Mouse (Mus musculus): ENCODE data around the gene Kcnip3. TPM values are rescaled to one million over a fixed set of nuclear protein-coding genes. Genes with fewer than 3 reads are reported as not detected.

The Kcnip3 gene
- polyA plus RNA-seq, 1 experiment from 2014 or later, result 4.6 TPM

DNA sequence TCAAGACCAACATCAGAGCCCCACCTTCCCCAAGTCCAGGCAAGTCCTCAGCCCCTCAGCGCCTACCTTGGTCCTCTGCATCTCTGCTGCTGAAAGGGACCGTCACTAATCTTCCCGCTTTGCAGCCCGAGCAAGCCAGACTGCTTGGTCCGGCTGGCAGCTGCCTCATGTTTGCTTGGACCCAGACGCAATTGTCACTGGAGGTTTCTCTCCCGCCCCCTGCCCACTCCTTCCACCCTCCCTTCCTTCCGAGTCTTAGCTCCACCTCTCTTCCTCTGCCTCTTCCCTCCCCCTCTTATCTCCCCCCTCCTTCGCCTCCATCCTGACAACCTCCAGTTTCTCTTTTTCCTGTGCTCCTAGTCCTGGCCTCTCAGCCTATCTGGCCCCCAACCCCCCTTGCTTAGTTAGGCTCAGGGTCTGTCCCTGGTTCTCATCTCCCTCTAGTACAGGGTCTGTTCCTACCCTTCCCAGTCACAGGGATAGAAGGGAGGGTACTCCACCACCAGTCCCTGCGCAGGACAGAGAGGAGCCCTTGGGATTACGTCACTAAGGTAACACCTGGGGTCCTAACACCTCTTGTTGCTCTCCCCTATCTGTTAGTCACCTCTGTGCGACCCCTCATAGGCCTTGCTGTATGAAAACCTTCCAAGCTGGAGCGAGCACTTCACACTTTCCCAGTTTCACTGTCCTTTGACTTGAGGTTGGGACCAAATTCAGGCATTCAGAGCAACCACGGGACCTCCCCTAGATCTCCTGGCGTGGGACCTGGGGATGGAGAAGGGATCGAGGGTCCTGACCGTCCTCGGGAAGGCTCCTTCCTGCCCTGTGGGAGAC, 505 bp downstream of the Kcnip3 start:
- Histone ChIP-seq H3K4me1 (replicated peaks; ENCODE audit: control insufficient read depth, insufficient read depth, low read length) (peaks cover 10% of the 10 kb centered on the region; the same call in 1 of the 2 replicates), H3K4me3 (ENCODE audit: low read depth, low read length) (peak overlapping the region; percentile 36), H3K9me3 (ENCODE audit: control insufficient read depth, low read length) (no peaks in the 10 kb centered on the region), H3K36me3 (ENCODE audit: control insufficient read depth, insufficient read depth, low read length) (no peaks in the 10 kb centered on the region), H3K9ac (ENCODE audit: low read length) (peak overlapping the region; percentile 66), H3K4me2 (ENCODE audit: low read depth, low read length, severe bottlenecking) (peak overlapping the region; percentile 77), H3K27ac (ENCODE audit: low read depth, low read length) (peak overlapping the region; percentile 53; the same call in 1 of the 2 replicates), H3K27me3 (ENCODE audit: control insufficient read depth, insufficient read depth, low read length) (no peaks in the 10 kb centered on the region)
- ATAC-seq (replicated peaks; ENCODE audit: low FRiP score) (peak; percentile 79), DNase-seq (ENCODE audit: low spot score) (peak; percentile 73)
- 1% methylated on average over 18 of the region's 18 CpGs for WGBS

DNA sequence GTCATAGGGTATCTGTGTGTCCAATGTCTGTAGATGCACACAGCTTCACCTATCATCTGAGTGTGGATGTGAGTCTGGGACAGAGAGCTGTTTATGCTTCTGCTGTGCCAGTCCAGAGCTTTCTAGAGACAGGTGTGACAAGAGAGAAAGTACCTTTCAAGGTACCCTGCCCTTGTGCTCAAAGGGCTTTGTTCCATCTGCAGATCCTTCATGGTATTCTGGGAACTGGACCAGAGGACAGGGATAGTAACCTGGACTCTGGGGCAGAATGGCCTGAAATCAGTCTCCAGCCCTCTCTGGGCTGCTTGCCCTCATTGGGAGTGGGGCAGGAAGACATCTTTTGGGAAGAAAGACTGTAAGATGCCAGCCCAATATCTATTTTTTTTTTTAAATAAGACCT, 1.8 kb downstream of the Kcnip3 start:
- H3K36me3 ChIP-seq (ENCODE audit: control insufficient read depth, insufficient read depth, low read length), result no peaks in the 10 kb centered on the region
- H3K9me3 ChIP-seq (ENCODE audit: control insufficient read depth, low read length), result no peaks in the 10 kb centered on the region
- no peak overlapping the region for H3K27ac ChIP-seq (ENCODE audit: low read depth, low read length)
- no peaks in the 10 kb centered on the region for H3K27me3 ChIP-seq (ENCODE audit: control insufficient read depth, insufficient read depth, low read length)
- H3K4me1 ChIP-seq (replicated peaks; ENCODE audit: control insufficient read depth, insufficient read depth, low read length), result peaks cover 10% of the 10 kb centered on the region; the same call in 1 of the 2 replicates
- ATAC-seq (replicated peaks; ENCODE audit: low FRiP score), result no peak
- no peak overlapping the region for H3K9ac ChIP-seq (ENCODE audit: low read length)
- H3K4me3 ChIP-seq (ENCODE audit: low read depth, low read length), result 0 out of 2 replicates have a peak overlapping the region, but pooled peaks have one; percentile 36
- no peak overlapping the region for H3K4me2 ChIP-seq (ENCODE audit: low read depth, low read length, severe bottlenecking)
- DNase-seq (ENCODE audit: low spot score), result no peak

DNA sequence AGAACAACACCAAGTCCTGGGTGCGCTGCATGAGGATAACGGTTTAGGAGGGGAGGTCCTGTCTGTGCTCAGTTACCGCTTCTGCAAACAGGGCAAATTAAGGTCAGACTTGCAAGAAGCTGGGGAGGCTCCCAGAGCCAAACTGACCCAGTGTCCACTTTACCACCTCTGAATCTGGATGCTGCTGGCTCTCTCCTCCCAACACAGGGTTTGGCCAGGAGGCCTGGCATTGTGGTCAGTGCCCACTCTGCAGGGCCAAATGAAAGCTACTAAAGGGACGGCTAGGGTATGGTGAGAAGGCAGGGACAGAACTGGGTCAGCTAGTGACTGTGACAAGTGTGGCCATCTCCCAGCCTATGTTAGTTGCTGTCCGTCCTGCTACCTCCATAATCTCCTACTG, 2.6 kb downstream of the Kcnip3 start:
- ATAC-seq (replicated peaks; ENCODE audit: low FRiP score) (no peak), DNase-seq (ENCODE audit: low spot score) (no peak)
- H3K27me3 ChIP-seq (ENCODE audit: control insufficient read depth, insufficient read depth, low read length), result no peaks in the 10 kb centered on the region
- H3K27ac ChIP-seq (ENCODE audit: low read depth, low read length), result no peak overlapping the region
- 80% methylated on average over 5 of the region's 5 CpGs for WGBS
- H3K4me1 ChIP-seq (replicated peaks; ENCODE audit: control insufficient read depth, insufficient read depth, low read length), result peaks cover 10% of the 10 kb centered on the region; the same call in 1 of the 2 replicates
- H3K9me3 ChIP-seq (ENCODE audit: control insufficient read depth, low read length), result no peaks in the 10 kb centered on the region
- H3K4me3 ChIP-seq (ENCODE audit: low read depth, low read length), result no peak overlapping the region
- no peak overlapping the region for H3K4me2 ChIP-seq (ENCODE audit: low read depth, low read length, severe bottlenecking)
- no peaks in the 10 kb centered on the region for H3K36me3 ChIP-seq (ENCODE audit: control insufficient read depth, insufficient read depth, low read length)
- H3K9ac ChIP-seq (ENCODE audit: low read length), result no peak overlapping the region

DNA sequence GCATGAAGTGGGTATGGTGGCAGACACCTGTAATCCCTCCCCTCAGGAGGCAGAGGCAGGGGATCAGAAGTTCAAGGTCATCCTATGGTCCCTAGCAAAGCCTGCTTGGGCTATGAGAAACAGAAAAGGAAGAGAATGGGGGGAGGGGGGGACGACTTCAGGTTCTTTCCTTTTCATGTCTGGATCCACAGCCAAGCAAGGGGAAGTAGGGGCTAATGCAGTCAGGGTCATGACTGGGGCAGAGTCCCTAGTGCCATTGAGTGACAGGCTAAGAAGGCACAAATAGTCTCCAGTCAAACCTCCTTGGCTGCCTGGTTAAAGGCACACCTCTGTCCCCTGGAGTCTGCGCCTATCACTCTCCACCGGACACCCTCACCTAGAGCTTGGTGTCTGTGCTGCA, 3.1 kb downstream of the Kcnip3 start:
- no peak overlapping the region for H3K4me2 ChIP-seq (ENCODE audit: low read depth, low read length, severe bottlenecking)
- no peak for ATAC-seq (replicated peaks; ENCODE audit: low FRiP score)
- H3K9me3 ChIP-seq (ENCODE audit: control insufficient read depth, low read length), result no peaks in the 10 kb centered on the region
- no peak overlapping the region for H3K27ac ChIP-seq (ENCODE audit: low read depth, low read length)
- no peaks in the 10 kb centered on the region for H3K36me3 ChIP-seq (ENCODE audit: control insufficient read depth, insufficient read depth, low read length)
- H3K27me3 ChIP-seq (ENCODE audit: control insufficient read depth, insufficient read depth, low read length), result no peaks in the 10 kb centered on the region
- H3K9ac ChIP-seq (ENCODE audit: low read length), result no peak overlapping the region
- no peak overlapping the region for H3K4me3 ChIP-seq (ENCODE audit: low read depth, low read length)
- no peak for DNase-seq (ENCODE audit: low spot score)
- peaks cover 10% of the 10 kb centered on the region; the same call in 1 of the 2 replicates for H3K4me1 ChIP-seq (replicated peaks; ENCODE audit: control insufficient read depth, insufficient read depth, low read length)
- WGBS, result 84% methylated on average over 3 of the region's 3 CpGs

DNA sequence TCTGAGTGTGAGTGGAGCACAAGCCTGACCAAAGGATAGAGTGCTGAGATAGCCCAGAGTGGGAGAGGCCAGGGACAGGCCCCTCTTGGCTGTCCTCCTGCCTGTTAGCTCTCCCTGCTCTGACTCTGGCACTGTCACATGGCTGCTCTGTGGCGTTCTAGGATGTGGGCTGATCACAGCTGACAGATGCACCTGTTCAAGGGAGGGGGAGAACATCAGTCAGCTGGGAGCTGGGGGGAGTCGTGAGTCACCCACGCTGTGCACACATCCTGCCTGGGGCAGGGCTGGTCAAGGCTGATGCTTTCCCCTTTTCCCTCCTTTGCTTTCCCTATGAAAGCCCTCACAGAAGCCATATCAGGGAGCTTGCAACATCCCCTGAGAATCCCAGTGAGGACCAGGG, 3.6 kb downstream of the Kcnip3 start:
- no peaks in the 10 kb centered on the region for H3K36me3 ChIP-seq (ENCODE audit: control insufficient read depth, insufficient read depth, low read length)
- H3K9ac ChIP-seq (ENCODE audit: low read length), result no peak overlapping the region
- no peaks in the 10 kb centered on the region for H3K9me3 ChIP-seq (ENCODE audit: control insufficient read depth, low read length)
- H3K27me3 ChIP-seq (ENCODE audit: control insufficient read depth, insufficient read depth, low read length), result no peaks in the 10 kb centered on the region
- DNase-seq (ENCODE audit: low spot score), result no peak
- ATAC-seq (replicated peaks; ENCODE audit: low FRiP score), result no peak
- H3K27ac ChIP-seq (ENCODE audit: low read depth, low read length), result no peak overlapping the region
- H3K4me2 ChIP-seq (ENCODE audit: low read depth, low read length, severe bottlenecking), result no peak overlapping the region
- WGBS, result 73% methylated on average over 3 of the region's 3 CpGs
- peaks cover 10% of the 10 kb centered on the region; the same call in 1 of the 2 replicates for H3K4me1 ChIP-seq (replicated peaks; ENCODE audit: control insufficient read depth, insufficient read depth, low read length)
- no peak overlapping the region for H3K4me3 ChIP-seq (ENCODE audit: low read depth, low read length)

DNA sequence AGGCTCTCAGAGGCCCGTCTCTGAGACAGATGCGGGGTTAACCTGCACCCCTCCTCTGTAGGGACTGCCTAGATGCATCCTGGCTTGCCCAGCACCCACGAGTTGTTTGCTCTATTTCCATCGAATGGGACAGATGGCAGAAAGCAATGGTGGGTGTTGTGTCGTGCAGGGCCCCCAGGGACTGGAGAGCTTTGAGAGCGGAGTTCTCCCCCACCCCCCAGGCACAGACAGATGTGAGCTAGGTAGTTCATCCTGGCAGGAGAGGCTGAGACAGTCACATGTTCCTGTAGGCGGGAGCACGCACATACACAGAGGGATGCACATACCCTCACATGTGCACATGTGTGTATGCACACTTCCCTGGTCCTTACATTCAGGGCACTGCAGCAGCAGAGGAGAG, 4.8 kb downstream of the Kcnip3 start:
- WGBS, result 79% methylated on average over 8 of the region's 8 CpGs
- Histone ChIP-seq H3K4me2 (ENCODE audit: low read depth, low read length, severe bottlenecking) (no peak overlapping the region), H3K4me3 (ENCODE audit: low read depth, low read length) (no peak overlapping the region), H3K27me3 (ENCODE audit: control insufficient read depth, insufficient read depth, low read length) (no peaks in the 10 kb centered on the region), H3K27ac (ENCODE audit: low read depth, low read length) (no peak overlapping the region), H3K36me3 (ENCODE audit: control insufficient read depth, insufficient read depth, low read length) (no peaks in the 10 kb centered on the region), H3K9me3 (ENCODE audit: control insufficient read depth, low read length) (no peaks in the 10 kb centered on the region), H3K9ac (ENCODE audit: low read length) (no peak overlapping the region), H3K4me1 (replicated peaks; ENCODE audit: control insufficient read depth, insufficient read depth, low read length) (peaks cover 10% of the 10 kb centered on the region; the same call in 1 of the 2 replicates)
- ATAC-seq (replicated peaks; ENCODE audit: low FRiP score), result no peak
- no peak for DNase-seq (ENCODE audit: low spot score)

DNA sequence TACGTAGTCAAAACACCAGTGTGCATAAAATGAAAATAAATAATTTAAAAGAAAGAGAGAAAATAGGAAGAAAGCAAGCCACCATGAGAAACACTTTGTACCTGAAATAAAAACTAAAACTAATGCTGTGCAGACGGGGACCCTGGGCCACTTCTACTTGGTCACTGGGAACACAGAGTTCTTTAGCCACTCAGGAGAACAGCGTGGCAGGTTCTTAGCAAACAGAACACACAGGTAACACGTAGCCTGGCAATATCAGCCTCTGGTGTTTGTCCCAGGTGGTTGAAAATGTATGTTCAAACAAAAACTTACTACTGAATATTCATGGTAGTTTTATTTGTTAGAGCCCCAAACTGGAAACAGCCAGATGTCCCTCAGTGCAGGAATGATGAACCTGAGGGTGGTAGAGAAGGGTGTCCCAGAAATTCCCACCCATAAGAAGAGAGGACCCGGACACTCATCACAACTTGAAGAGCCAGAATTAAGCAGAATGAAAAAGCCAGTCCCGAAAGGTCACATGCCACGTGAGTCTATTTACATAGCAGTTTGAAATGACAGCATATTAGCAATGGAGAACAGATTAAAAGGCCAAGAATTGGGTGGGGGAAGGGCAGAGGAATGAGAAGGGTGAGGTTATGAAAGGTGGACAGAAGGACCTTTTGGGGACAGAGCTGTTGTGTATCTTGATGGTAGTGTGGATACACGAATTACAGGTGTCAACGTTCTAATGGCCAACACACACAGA, 7.3 kb downstream of the Kcnip3 start:
- 77% methylated on average over 9 of the region's 9 CpGs for WGBS
- DNase-seq (ENCODE audit: low spot score) (no peak), ATAC-seq (replicated peaks; ENCODE audit: low FRiP score) (no peak)
- no peaks in the 10 kb centered on the region for H3K27me3 ChIP-seq (ENCODE audit: control insufficient read depth, insufficient read depth, low read length)
- H3K9ac ChIP-seq (ENCODE audit: low read length), result no peak overlapping the region
- H3K9me3 ChIP-seq (ENCODE audit: control insufficient read depth, low read length), result no peaks in the 10 kb centered on the region
- H3K4me2 ChIP-seq (ENCODE audit: low read depth, low read length, severe bottlenecking), result no peak overlapping the region
- H3K36me3 ChIP-seq (ENCODE audit: control insufficient read depth, insufficient read depth, low read length), result no peaks in the 10 kb centered on the region
- H3K4me3 ChIP-seq (ENCODE audit: low read depth, low read length), result no peak overlapping the region
- no peak overlapping the region for H3K27ac ChIP-seq (ENCODE audit: low read depth, low read length)
- no peaks in the 10 kb centered on the region for H3K4me1 ChIP-seq (replicated peaks; ENCODE audit: control insufficient read depth, insufficient read depth, low read length)

DNA sequence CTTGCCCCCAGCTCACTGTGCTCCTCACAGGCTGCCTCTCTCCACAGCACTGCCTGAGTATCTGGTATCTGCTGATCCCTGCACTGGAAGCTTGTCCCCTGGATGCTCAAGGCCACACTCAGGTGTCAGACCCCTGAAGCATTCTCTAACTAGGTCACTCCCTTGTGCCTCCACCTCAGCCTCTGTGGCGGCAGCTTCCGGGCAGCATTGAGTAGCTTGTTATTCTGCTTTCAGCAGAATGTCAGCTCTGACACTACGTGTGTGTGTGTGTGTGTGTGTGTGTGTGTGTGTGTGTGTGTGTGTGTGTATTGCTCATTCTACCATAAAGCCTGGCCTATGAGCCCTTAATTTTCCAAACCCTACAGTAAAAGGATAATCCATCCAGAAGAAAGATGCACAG, 8.7 kb downstream of the Kcnip3 start:
- Histone ChIP-seq H3K4me3 (ENCODE audit: low read depth, low read length) (no peak overlapping the region), H3K36me3 (ENCODE audit: control insufficient read depth, insufficient read depth, low read length) (no peaks in the 10 kb centered on the region), H3K9me3 (ENCODE audit: control insufficient read depth, low read length) (no peaks in the 10 kb centered on the region), H3K9ac (ENCODE audit: low read length) (no peak overlapping the region), H3K4me2 (ENCODE audit: low read depth, low read length, severe bottlenecking) (no peak overlapping the region), H3K27me3 (ENCODE audit: control insufficient read depth, insufficient read depth, low read length) (no peaks in the 10 kb centered on the region), H3K4me1 (replicated peaks; ENCODE audit: control insufficient read depth, insufficient read depth, low read length) (no peaks in the 10 kb centered on the region), H3K27ac (ENCODE audit: low read depth, low read length) (no peak overlapping the region)
- ATAC-seq (replicated peaks; ENCODE audit: low FRiP score), result no peak
- no peak for DNase-seq (ENCODE audit: low spot score)
- WGBS, result 72% methylated on average over 3 of the region's 3 CpGs
